Mouse (Mus musculus) stomach, postnatal 0 days (tissue): ENCODE data around the gene Gm10985.

Source experiments
- CTCF ChIP-seq: IDR thresholded peaks from 2 replicates; pipeline ENCODE4 v1.5.1; 2016; ENCODE audit warnings: antibody characterized with exemption, low read depth, mild to moderate bottlenecking, moderate library complexity
- EP300 ChIP-seq: optimal IDR thresholded peaks from 2 replicates; pipeline ENCODE3; 2016; ENCODE audit warnings: antibody characterized with exemption

DNA sequence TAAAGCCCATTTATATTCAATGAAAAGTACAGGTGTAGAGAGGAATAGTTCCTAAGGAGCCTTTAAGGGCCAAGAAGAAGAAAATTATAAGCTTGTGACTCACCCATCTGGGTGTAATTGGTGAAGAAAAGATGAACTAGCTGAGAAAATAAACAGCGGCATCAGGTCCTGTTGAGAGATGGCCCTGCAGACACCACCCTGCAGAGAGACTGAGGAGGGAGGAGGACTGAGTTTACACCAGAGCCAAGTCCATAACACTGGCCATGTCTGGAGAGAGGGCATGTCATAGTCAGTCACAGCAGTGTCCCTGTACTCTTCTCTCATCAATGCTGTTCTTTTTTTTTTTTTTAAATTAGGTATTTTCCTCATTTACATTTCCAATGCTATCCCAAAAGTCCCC lies 48.0 kb upstream of the Gm10985 start:
- TF ChIP-seq CTCF (no peak), EP300 (no peak)
